Mouse (Mus musculus): ENCODE data around the gene Ccdc22. TPM values are rescaled to one million over a fixed set of nuclear protein-coding genes. Genes with fewer than 3 reads are reported as not detected.

Gene Ccdc22
- polyA plus RNA-seq (2015; fragmentation: Nextera tagmentation; extraction: Ambion mirVana), result 20.8 and 23.0 TPM in 2 replicates

DNA sequence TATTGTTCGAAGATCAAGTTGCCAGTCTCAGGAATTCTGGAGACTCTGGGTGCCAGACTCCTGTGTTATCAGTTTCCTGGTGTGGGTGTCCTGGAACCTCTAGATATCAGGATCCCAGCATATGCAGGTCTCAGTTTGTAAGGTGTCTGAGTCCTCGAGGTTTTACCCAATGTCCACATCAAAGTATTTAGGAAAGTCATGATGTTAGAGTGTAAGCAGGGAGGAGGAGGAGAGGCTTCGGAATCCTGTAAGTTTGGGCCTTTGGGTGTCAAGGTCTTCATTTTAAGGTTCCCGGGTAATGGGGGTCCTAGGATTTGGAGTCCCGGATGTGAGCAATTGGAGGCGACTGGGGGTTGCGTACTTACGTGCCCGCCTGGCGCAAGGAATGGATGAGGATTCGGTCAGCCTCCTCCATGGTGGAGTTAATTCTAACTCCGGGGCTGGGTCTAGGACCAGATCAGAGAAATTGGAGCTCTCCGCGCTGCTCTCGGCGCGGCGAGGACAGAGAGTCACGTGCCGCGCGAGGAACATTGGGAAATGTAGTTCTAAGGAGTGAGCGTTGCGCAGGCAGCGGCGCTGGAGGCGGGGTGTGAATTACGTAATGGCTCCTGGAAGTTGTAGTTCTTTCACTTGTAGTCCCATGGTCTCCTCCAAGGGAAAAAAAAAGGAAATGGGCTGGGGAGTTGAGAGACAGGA, at the start of gene Ccdc22:
Gene Ccdc22 (minus strand): TSS at position 639 of the 696 bp plus-strand sequence.
- H3K4me1 ChIP-seq (ENCODE audit: control insufficient read depth, insufficient read depth, low read length), result peaks cover 4% of the 10 kb centered on the region
- no peaks in the 10 kb centered on the region; the same call in 1 of the 2 replicates for H3K9me3 ChIP-seq (replicated peaks; ENCODE audit: control insufficient read depth, low read length)
- H3K36me3 ChIP-seq (ENCODE audit: control insufficient read depth, insufficient read depth), result no peaks in the 10 kb centered on the region; the same call in 1 of the 2 replicates
- no peaks in the 10 kb centered on the region; the same call in 1 of the 2 replicates for H3K27me3 ChIP-seq (ENCODE audit: control insufficient read depth, insufficient read depth, low read length)
- WGBS, result 16% methylated on average over 28 of the region's 28 CpGs
- 0 out of 2 replicates have a peak within 1 kb of the TSS, but pooled peaks have one; percentile 54 for H3K27ac ChIP-seq (ENCODE audit: low read length)
- peak within 1 kb of the TSS; percentile 62 for H3K4me3 ChIP-seq (ENCODE audit: low read length)
- peak within 1 kb of the TSS; percentile 72 for H3K9ac ChIP-seq (ENCODE audit: low read length)
- peak within 1 kb of the TSS; percentile 71 for H3K4me2 ChIP-seq (ENCODE audit: low read depth, low read length)
- peak; percentile 89 for ATAC-seq (replicated peaks; ENCODE audit: extremely low read depth, insufficient read depth, low FRiP score)

DNA sequence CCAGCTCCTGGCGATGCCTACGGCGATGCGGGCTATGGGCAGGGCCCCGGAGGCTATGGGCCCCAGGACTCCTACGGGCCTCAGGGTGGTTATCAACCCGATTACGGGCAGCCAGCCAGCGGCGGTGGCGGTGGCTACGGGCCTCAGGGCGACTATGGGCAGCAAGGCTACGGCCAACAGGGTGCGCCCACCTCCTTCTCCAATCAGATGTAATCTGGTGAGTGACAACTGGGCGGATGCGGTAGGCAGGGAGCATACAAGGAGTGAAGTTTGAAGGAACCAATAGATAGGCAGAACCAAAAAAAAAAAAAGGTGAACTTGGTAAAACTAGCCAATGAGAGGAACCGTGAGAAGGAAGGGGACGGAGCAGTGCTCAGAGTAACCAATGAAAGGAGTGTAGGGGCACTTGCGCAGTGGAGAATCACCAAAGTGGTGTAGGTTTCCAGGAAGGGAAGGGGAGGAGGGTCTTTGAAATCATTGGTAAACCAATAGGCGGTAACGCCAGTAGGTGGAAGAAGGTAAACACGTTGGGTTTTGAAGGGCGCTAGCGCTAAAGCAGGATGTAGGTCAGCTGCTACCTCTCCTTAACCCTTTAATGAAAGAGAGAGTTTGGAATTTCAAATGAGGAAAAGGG, 43.5 kb upstream of the Ccdc22 start:
- WGBS, result 12% methylated on average over 25 of the region's 25 CpGs
- H3K4me3 ChIP-seq (ENCODE audit: low read length), result peak overlapping the region; percentile 61
- H3K27ac ChIP-seq (ENCODE audit: low read length), result peak overlapping the region; percentile 85
- peak overlapping the region; percentile 82 for H3K9ac ChIP-seq (ENCODE audit: low read length)
- no peaks in the 10 kb centered on the region for H3K27me3 ChIP-seq (ENCODE audit: control insufficient read depth, insufficient read depth, low read length)
- ATAC-seq (replicated peaks; ENCODE audit: extremely low read depth, insufficient read depth, low FRiP score), result peak; percentile 94
- H3K4me2 ChIP-seq (ENCODE audit: low read depth, low read length), result peak overlapping the region; percentile 71
- H3K4me1 ChIP-seq (ENCODE audit: control insufficient read depth, insufficient read depth, low read length), result no peaks in the 10 kb centered on the region
- H3K9me3 ChIP-seq (replicated peaks; ENCODE audit: control insufficient read depth, low read length), result no peaks in the 10 kb centered on the region
- H3K36me3 ChIP-seq (ENCODE audit: control insufficient read depth, insufficient read depth), result no peaks in the 10 kb centered on the region

DNA sequence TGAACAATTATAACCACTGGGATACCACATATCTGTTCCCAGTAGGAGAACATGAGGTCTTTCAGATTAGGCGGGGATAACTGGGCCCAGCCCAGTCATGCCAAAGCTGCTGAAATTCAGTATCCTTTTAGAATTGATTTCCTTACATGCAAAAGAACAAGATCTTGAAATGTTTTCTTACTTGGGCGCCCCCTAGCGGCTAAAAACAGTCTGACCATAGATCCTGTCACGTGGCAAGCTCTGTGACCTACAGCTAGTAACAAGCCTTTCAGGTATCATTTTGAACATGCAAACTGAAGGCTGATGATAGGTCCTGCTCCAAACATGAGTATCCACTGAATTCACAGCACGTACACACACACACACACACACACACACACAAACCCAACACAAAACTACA, 40.0 kb upstream of the Ccdc22 start:
- no peaks in the 10 kb centered on the region for H3K27me3 ChIP-seq (ENCODE audit: control insufficient read depth, insufficient read depth, low read length)
- H3K36me3 ChIP-seq (ENCODE audit: control insufficient read depth, insufficient read depth), result no peaks in the 10 kb centered on the region
- no peaks in the 10 kb centered on the region for H3K9me3 ChIP-seq (replicated peaks; ENCODE audit: control insufficient read depth, low read length)
- H3K9ac ChIP-seq (ENCODE audit: low read length), result no peak overlapping the region
- no peak overlapping the region for H3K27ac ChIP-seq (ENCODE audit: low read length)
- H3K4me3 ChIP-seq (ENCODE audit: low read length), result no peak overlapping the region
- ATAC-seq (replicated peaks; ENCODE audit: extremely low read depth, insufficient read depth, low FRiP score), result no peak
- no peaks in the 10 kb centered on the region for H3K4me1 ChIP-seq (ENCODE audit: control insufficient read depth, insufficient read depth, low read length)
- no peak overlapping the region for H3K4me2 ChIP-seq (ENCODE audit: low read depth, low read length)
- WGBS, result 14% methylated on average over 5 of the region's 5 CpGs

DNA sequence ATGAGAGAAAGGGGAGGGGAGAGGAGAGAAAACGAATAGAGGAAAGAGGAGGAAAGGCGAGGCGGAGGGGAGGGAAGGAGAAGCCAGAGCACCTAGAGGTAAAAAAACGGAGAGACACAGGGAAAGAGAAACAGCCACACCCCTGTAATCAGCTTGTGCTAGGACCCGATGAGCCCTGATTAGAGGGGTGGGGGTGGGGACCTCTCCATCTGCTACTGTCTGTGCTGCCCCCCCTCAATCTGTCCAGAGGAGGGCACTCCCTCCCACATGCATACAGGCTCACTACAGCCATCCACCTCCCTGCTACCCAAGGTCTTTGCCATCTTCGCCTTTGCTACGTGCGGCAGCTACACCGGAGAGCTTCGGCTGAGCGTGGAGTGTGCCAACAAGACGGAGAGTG, 35.5 kb upstream of the Ccdc22 start:
- H3K9me3 ChIP-seq (replicated peaks; ENCODE audit: control insufficient read depth, low read length), result no peaks in the 10 kb centered on the region
- WGBS, result 22% methylated on average over 12 of the region's 12 CpGs
- H3K36me3 ChIP-seq (ENCODE audit: control insufficient read depth, insufficient read depth), result no peaks in the 10 kb centered on the region
- 0 out of 2 replicates have a peak, but pooled peaks cover 2% of the 10 kb centered on the region for H3K4me1 ChIP-seq (ENCODE audit: control insufficient read depth, insufficient read depth, low read length)
- H3K4me2 ChIP-seq (ENCODE audit: low read depth, low read length), result no peak overlapping the region
- no peak overlapping the region for H3K9ac ChIP-seq (ENCODE audit: low read length)
- no peak overlapping the region for H3K27ac ChIP-seq (ENCODE audit: low read length)
- no peak for ATAC-seq (replicated peaks; ENCODE audit: extremely low read depth, insufficient read depth, low FRiP score)
- no peak overlapping the region for H3K4me3 ChIP-seq (ENCODE audit: low read length)
- peaks cover 4% of the 10 kb centered on the region for H3K27me3 ChIP-seq (ENCODE audit: control insufficient read depth, insufficient read depth, low read length)

DNA sequence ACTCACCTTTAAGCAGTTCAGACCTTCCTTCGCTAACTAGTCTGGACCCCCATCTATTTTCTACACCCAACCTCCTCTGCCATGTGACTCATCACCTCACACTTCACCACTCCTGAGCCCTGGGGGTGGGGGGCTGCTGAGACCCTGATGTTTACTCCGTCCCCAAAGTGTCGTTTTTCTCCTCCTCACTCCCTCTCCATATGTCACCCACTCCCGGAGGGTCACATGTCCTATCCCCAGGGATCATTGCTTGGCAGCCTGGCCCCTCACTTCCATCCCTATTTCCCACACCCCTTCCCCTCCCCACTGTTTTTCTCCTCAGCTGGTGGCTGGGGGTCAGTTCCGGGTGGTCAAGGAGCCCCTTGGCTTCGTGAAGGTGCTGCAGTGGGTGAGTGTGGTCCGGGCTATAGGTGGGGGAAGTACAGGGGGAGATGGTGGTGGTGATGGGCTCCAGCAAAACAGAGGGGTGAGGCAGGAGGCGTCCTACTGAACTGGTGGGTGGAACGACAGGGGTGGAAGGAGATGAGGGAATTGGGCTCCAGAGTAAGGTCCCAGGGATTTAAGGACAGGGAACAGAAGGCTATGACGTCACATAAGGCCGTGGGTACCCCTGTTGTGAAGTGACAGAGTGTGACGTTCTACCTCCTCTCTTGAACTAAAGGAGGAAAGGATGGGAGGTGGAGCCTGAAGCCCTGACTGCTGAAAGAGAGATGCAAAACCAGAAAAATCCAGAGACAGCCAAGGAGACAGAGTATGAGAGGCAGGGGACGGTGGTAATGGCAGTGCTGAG, 34.4 kb upstream of the Ccdc22 start:
- no peak overlapping the region for H3K9ac ChIP-seq (ENCODE audit: low read length)
- ATAC-seq (replicated peaks; ENCODE audit: extremely low read depth, insufficient read depth, low FRiP score), result no peak
- 15% methylated on average over 13 of the region's 13 CpGs for WGBS

DNA sequence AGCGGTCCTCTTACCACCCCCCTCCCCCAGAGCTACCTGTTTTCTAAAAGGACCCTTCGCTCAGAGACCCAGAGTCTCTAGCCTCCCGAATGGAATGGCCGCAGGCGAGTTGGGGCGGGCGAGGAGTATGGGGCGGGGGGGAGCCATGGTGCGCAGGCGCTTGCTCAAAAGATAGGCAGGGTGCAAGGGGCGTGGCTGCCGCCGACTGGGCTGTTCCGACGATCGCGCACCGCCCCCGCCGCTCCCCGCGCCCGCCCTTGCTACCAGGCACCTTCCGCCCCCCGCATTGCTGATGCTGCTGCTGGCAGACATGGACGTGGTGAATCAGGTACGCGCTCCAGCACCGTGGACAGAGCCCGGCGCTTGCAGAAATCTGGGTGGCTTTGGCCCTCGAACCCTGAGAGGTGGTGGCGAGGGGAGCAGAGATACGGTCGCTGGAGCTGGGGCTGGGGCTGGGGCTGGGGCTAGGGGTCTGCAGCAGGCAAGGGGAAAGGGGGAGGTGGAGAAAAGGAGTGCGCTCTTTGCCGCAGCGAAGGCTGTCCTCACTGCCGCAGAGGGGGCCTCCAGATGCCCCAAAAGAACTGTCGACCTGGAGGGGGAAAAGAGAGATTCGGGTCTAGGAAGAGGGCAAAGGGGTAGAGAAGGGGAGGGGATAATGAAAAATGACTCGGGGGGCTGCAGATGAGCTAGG, 33.2 kb upstream of the Ccdc22 start, which contains the start of gene Syp:
Gene Syp (plus strand): TSS at position 71 of the 691 bp plus-strand sequence.
- Histone ChIP-seq H3K4me1 (ENCODE audit: control insufficient read depth, insufficient read depth, low read length) (0 out of 2 replicates have a peak, but pooled peaks cover 2% of the 10 kb centered on the region), H3K9me3 (replicated peaks; ENCODE audit: control insufficient read depth, low read length) (no peaks in the 10 kb centered on the region), H3K4me3 (ENCODE audit: low read length) (peak within 1 kb of the TSS; percentile 38), H3K36me3 (ENCODE audit: control insufficient read depth, insufficient read depth) (no peaks in the 10 kb centered on the region), H3K4me2 (ENCODE audit: low read depth, low read length) (peak within 1 kb of the TSS; percentile 55), H3K9ac (ENCODE audit: low read length) (peak within 1 kb of the TSS; percentile 15; the same call in 1 of the 2 replicates), H3K27me3 (ENCODE audit: control insufficient read depth, insufficient read depth, low read length) (peaks cover 4% of the 10 kb centered on the region), H3K27ac (ENCODE audit: low read length) (no peak within 1 kb of the TSS)
- peak; percentile 72; the same call in 1 of the 2 replicates for ATAC-seq (replicated peaks; ENCODE audit: extremely low read depth, insufficient read depth, low FRiP score)
- 10% methylated on average over 41 of the region's 42 CpGs for WGBS

More for the DNA sequence above, 34.4 kb upstream of the Ccdc22 start:
- H3K36me3 ChIP-seq (ENCODE audit: control insufficient read depth, insufficient read depth), result no peaks in the 10 kb centered on the region
- no peak overlapping the region for H3K4me3 ChIP-seq (ENCODE audit: low read length)
- H3K4me1 ChIP-seq (ENCODE audit: control insufficient read depth, insufficient read depth, low read length), result 0 out of 2 replicates have a peak, but pooled peaks cover 2% of the 10 kb centered on the region
- H3K4me2 ChIP-seq (ENCODE audit: low read depth, low read length), result no peak overlapping the region
- H3K27ac ChIP-seq (ENCODE audit: low read length), result no peak overlapping the region
- H3K27me3 ChIP-seq (ENCODE audit: control insufficient read depth, insufficient read depth, low read length), result peaks cover 4% of the 10 kb centered on the region
- H3K9me3 ChIP-seq (replicated peaks; ENCODE audit: control insufficient read depth, low read length), result no peaks in the 10 kb centered on the region

DNA sequence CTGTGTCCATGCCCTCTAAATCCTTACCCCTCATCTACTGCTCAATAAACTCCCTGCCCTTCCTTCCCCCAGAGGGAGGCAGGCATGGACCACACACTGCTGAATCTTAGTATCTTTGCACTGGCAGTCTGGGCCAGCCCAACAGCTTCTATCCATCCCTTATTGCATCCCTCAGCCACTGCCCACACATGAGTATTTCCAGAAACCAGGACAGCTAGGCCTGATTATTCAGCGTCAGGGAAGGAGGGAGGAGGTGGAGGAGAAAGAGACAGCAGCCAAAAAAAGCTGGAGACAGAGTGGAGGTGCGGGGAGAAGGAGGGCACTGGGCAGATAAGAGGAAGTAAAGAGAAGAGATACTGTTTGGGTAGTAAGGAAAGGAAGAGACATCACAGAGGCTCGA, 29.8 kb upstream of the Ccdc22 start:
- H3K4me2 ChIP-seq (ENCODE audit: low read depth, low read length), result no peak overlapping the region
- no peak overlapping the region for H3K4me3 ChIP-seq (ENCODE audit: low read length)
- no peak overlapping the region for H3K27ac ChIP-seq (ENCODE audit: low read length)
- H3K9me3 ChIP-seq (replicated peaks; ENCODE audit: control insufficient read depth, low read length), result no peaks in the 10 kb centered on the region
- no peak overlapping the region for H3K9ac ChIP-seq (ENCODE audit: low read length)
- H3K36me3 ChIP-seq (ENCODE audit: control insufficient read depth, insufficient read depth), result no peaks in the 10 kb centered on the region
- H3K27me3 ChIP-seq (ENCODE audit: control insufficient read depth, insufficient read depth, low read length), result peaks cover 4% of the 10 kb centered on the region
- 42% methylated on average over 3 of the region's 3 CpGs for WGBS
- H3K4me1 ChIP-seq (ENCODE audit: control insufficient read depth, insufficient read depth, low read length), result 0 out of 2 replicates have a peak, but pooled peaks cover 2% of the 10 kb centered on the region
- no peak for ATAC-seq (replicated peaks; ENCODE audit: extremely low read depth, insufficient read depth, low FRiP score)

DNA sequence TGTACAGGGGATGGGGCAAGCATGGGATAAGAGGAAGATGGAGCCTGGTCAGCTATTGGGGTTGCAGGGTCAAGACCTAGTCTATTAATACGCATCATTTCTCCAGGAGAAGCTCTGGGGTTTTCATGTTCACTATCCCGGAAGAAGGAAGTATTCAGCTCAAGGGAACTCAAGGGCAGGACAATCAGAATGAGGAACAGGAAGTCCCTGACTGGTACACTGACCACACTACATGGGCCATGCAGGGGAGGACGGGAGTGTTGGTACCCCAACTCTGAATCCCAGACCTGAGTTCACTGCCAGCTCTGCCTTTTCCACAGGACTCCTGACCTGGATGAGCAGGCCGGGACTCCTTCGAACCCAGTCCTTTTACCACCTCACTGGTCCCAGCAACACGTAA, 27.2 kb upstream of the Ccdc22 start:
- ATAC-seq (replicated peaks; ENCODE audit: extremely low read depth, insufficient read depth, low FRiP score), result no peak
- no peak overlapping the region for H3K4me3 ChIP-seq (ENCODE audit: low read length)
- H3K9ac ChIP-seq (ENCODE audit: low read length), result no peak overlapping the region
- no peak overlapping the region for H3K4me2 ChIP-seq (ENCODE audit: low read depth, low read length)
- H3K27me3 ChIP-seq (ENCODE audit: control insufficient read depth, insufficient read depth, low read length), result no peaks in the 10 kb centered on the region
- no peak overlapping the region for H3K27ac ChIP-seq (ENCODE audit: low read length)
- H3K36me3 ChIP-seq (ENCODE audit: control insufficient read depth, insufficient read depth), result no peaks in the 10 kb centered on the region
- no peaks in the 10 kb centered on the region for H3K4me1 ChIP-seq (ENCODE audit: control insufficient read depth, insufficient read depth, low read length)
- 80% methylated on average over 6 of the region's 6 CpGs for WGBS
- no peaks in the 10 kb centered on the region for H3K9me3 ChIP-seq (replicated peaks; ENCODE audit: control insufficient read depth, low read length)
